Mouse (Mus musculus): ENCODE results near the gene Pick1. TPM values are rescaled to one million over a fixed set of nuclear protein-coding genes. Genes with fewer than 3 reads are reported as not detected.

Gene Pick1
- total RNA-seq, 2 experiments from 2014 or later = 26.9 to 30.9 TPM

DNA sequence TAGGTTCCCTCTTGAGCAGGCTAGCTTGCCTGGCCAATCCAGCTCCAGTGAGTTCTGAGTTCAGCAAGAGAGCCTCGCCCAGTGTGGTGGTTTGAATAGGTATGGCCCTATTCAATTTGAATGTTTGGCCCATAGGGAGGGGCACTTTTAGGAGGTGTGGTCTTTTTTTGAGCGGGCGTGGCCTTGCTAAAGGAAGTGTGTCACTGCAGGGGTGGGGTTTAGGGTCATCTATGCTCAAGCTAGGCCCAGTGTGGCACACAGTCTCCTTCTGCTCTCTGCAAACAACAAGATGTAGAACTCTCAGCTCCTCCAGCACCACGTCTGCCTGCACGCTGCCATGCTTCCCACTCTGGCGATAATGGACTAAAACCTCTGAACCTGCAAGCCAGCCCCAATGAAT is 34.8 kb downstream of the Pick1 start:
- no peak for DNase-seq
- intact Hi-C loops (cut with DNase I) = no loop called here

DNA sequence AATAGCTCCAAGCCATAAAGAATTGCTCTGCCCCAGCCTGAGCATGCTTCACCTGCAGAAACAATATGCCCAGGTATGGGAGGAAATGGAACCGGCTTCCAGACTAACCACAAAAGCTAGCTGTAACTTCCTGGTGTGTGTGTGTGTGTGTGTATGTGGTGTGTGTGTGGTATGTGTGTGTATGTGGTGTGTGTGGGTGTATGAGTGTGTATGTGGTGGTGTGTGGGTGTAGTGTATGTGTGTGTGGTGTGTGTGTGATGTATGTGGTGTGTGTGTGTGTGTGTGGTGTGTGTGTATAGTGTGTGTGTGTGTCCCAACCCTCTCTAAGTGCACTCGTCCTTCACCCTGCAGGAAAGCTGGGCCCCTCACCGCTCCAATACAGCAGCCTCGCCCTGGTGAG is 36.4 kb downstream of the Pick1 start:
- DNase-seq = no peak
- intact Hi-C loops (cut with DNase I) = no loop called here

DNA sequence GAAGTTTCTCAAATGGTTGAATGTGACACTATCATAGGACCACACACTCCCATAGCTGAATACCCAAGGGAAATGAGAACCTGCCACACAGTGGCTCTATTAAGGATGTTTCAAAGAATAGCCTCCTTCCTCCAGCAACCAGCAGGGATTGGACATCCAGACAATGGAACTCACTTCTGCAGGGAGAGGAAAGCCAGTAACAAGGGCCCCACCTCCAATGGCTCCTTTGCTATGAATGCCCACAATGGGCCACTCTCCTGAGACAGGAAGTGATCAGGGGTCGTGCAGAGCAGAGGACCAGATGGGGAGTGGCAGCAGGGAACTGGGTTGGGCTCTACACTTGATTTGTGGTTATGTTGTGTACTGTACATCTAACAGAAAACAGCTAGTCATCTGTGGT is 39.5 kb downstream of the Pick1 start:
- intact Hi-C loops (cut with DNase I) = no loop called here
- no peak for DNase-seq

DNA sequence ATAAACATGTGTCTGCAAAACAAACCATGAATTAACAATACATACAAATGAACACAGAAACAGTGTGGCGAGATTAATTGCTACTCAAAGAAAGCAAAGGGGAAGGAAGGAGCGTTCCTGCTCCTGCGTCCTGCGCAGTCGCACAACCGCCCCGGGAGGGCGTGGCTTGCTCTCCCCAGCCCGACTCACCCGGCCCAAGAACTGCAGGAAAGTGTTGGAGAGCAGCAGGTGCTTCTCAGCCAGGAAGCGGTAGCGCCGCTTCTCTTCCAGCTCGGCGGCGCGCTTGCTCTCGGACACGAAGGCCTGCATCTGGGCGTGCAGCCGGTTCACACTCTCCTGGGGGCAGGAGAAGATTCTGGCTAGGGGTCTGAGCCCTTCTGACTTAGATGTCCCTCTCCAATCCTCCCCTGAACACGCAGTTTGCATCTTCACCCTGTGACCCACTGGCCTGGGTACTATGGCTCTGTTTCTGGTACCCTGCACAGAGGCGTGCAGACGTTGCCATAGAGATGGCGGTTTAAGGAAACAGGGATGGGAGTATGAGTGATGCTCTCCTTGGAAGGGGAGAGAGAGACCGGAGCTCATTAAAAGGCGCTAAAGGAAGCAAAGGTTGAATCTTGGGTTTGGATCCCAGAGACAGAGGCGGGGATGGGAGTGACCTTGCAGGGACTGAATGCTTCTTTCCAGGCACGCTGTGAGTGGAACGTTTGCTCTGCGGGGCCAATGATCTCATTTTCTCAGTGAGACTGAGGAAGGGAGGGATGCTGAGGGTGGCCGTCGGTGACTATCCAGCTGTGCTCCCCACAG is 41.5 kb downstream of the Pick1 start:
- intact Hi-C loops (cut with DNase I) = no loop called here
- peak; percentile 54 to 65 for DNase-seq

DNA sequence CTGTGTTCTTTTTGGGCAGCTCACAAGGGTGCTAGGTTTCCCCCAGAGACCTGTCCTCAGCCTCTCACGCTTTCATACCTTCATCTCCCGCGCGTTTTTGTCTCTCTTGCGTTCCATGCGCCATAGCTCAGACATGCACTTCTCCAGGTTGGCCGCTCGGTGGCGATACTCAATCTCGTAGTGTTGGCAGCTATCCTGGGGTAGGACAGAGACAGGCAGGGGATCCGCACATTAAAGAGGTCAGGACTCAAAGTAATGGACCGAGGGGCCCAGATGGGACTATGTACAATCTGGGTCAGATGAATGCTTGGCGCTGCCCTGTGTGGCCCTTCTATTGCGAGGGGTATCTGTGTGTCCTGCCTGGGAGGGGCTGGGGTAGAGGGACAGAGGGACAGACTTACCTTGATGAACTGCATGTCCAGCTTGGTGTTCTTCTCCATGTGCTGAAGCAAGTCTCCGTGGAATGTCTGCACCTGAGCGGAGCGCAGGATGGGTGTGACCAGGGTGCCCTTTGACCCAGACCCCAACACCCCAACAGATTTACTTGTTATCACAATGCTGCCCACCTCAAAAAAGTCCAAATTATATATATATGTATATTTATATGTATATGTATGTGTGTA is 42.3 kb downstream of the Pick1 start:
- no peak for DNase-seq
- intact Hi-C loops (cut with DNase I) = no loop called here

DNA sequence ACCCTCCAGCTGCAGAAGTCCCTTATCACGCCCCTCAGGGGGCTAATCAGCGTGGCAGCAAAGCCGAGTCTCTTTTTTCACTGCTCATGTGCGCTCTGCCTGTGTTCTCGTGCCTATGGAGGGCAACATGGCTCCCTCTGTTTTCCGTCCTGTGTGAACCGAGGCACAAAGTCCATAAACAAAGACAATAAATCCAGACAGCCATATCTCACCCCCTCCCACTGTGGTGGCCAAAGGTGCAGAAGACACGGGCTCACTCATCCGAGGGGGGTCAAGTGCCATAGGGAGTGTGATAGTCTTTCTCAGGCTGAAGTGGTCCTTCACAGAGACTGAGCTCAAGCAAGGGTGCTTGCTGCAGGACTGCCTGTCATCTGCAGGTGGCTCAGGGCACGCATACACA is 44.0 kb downstream of the Pick1 start:
- intact Hi-C loops (cut with DNase I) = no loop called here

DNA sequence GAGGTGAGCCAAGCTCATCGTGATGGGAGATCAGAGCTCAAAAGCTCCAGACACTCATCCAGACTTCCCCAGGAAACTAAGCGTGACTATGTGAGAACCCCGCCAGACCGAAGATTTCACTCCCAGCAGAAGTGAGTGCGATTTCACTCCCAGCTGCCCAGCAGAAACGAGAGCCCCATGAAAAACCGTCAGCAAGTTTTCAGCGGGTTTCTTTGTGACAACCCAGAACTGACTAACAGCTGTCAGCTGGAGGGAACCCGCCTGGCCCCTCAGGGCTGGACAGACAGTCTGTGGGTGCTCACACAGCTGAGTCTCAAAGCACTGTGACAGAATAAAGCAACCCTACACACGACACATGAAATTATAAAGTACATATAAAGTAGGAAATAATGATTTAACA is 48.8 kb downstream of the Pick1 start:
- DNase-seq = no peak
- intact Hi-C loops (cut with DNase I) = no loop called here

More for the DNA sequence above, 44.0 kb downstream of the Pick1 start:
- DNase-seq = no peak

DNA sequence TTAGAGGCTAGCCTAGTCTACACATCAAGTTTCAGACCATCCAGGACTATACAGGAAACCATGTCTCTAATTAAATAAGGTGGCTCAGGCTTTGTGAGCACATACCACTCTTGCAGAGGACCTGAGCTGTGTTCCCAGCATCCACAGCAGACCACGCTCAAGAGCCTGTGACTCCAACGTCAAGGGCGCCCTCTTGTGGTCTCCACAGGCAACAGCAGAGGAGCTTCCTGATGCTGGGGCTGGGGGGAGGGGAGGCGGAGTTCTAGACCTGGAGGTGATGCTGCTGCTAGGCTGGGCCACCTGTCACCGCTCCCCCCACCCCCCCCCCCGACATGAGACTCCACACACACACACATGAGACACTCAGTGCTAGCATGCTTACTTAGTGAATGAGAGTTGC is 51.2 kb downstream of the Pick1 start:
- no peak for DNase-seq
- intact Hi-C loops (cut with DNase I) = no loop called here

DNA sequence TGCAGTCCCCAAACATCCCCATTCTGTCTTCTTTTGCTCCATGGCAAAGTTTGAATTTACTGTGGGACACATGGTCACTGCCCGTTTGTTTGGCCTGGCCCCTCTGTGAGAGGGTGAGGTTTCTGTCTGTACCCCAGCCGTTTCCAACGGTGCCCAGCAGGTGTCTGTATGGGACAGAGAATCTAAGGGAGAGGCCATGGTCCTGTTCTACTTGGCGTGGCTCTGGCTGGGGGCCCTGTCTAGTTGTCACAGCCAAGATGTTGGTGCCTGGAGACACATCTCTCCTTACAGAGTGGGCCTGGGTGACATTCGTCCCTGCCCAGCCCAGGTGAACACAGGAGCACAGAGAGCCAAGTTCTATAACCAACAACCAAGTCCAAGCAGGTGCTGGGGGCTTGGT is 51.9 kb downstream of the Pick1 start:
- DNase-seq = peak in 1 of 2 experiments; percentile 29
- intact Hi-C loops (cut with DNase I) = no loop called here

DNA sequence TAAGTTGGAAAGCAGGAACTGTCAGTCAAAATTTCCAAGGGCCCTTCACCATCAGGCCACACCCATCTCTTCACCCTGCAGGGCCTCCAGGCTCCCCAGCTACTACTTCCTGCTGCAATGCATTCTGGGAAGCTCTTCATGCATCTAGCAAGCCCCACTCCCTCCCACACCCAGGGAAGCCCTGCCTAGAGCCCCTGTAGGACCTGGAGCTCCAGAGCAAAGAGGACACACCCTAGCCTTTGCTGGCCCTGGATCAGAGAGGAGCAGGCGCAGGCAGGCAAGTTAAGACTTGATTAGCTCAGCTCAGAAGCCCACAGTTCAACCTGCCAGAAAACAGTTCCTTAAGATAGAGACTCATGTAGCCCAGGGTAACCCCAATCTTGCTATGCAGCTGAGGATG is 52.4 kb downstream of the Pick1 start:
- intact Hi-C loops (cut with DNase I) = no loop called here
- DNase-seq = no peak

DNA sequence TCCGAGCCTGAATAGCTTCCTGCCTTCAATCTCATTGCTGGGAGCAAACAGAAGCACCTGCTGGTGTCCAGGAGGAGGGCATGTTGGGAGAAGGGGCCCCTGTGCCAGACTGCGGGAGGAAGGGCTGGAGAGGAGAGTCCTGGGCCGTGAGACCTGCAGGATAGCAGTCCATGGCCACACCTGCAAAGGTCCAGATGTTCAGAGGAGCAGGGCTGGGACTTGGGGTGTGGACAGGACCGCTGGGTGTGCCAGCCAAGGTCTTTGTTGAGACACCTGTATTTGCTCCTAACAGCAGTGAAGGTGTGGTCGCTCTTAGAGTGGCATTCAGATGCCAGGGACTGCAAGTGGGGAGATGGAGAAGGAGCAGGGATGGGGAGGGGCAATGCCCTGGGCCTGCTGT is 53.5 kb downstream of the Pick1 start:
- intact Hi-C loops (cut with DNase I) = no loop called here
- no peak for DNase-seq

DNA sequence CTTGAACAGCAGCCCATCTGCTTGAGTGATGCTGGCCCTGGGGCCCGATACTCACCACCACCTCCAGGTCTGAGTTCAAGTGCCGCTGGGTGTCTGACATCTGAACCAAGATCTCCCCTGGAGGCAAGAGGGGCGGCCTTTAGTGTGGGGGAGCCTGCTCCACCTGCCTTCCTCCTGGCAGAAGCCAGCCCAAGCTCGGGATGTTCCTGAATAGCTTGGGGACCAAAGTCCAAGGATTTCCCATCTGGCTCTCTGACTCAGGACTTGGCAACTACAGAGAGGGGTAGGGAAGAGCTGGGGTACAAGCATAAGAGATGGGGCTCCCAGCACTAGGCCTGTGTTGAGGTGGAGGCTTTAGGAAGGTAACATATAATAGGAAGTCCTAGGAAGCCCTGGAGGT is 54.4 kb downstream of the Pick1 start:
- no peak for DNase-seq
- intact Hi-C loops (cut with DNase I) = no loop called here

DNA sequence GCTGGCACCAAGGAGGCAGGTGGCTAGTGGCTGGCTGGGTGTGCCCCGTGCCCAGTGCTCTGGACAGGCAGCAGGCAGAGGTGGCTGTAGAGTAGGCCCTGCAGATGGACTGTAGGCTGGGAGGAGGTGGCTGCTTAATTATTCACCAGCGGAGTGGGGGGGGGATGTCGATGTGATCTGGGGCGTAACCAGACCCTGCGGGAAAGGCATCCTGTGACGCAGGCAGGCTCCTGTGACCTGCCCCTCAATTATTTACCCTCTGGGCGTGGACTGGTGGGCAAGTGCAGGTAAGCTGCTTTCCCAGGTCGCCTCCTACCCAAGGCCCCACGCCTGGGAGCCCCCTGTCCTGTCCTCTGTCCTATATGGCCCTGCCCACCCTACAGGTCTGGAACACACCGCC is 56.4 kb downstream of the Pick1 start, which contains the start of gene Baiap2l2:
Gene Baiap2l2, minus strand, starts transcription at position 139 of the 400 bp plus-strand sequence.
- intact Hi-C loops (cut with DNase I) = no loop called here
- no peak for DNase-seq

DNA sequence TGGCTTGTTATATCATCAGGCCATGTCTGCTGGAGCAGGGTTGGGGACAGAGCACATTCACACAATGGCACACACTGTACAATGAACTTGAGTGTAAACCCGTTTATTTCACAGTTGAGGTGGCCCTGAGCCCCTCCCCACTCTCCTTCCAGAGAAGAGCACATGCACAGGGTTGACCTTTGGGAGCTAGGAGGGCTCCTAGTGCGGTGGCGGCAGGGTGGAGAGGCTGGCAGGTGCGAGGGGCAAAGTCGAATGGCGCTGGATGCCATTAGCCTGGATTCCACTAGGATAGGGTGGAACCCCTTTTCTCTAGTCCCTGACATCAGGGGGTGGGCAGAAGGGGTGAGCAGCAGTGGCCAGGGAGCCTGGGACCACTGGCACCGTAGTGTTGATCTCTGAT is 57.2 kb downstream of the Pick1 start:
- intact Hi-C loops (cut with DNase I) = no loop called here
- no peak for DNase-seq

DNA sequence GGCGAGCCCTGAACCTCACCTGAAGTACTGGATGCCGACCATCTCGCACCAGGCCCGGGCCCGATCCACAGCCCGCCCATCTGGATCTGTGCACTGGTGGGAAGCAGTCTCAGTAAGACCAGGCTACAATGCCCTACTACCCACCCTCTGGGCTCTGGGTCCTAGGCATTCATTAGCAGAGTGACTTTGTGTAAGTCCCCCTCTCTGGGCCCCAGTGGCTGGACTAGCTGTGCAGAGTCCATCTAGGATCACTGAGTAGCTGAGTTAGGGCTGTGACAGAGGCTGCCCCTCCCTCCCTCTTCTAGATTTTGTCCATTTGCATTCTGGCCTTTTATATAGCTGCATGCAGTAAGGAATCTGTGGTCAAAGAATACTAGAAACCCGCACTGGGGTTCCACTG is 58.1 kb downstream of the Pick1 start:
- DNase-seq = no peak
- intact Hi-C loops (cut with DNase I) = no loop called here

DNA sequence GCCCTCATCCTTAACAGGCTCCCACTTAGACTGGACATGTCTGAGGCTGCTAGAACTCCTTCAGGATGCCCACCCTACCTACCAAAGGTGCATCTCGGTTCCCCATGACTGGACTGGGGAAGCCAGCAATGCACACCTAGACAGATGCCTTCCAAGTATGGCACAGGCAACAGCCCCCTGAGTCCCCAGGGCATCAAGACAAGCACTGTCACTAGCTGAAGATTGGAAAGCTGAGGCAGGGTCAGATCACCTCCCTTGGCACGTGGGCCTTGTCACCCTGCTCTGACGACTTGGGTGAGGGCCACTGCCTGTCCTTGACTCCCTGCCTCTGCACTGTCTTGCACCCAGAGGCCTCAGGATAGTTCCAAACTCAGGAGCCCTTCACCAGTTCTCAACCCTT is 59.4 kb downstream of the Pick1 start:
- intact Hi-C loops (cut with DNase I) = no loop called here
- DNase-seq = no peak

DNA sequence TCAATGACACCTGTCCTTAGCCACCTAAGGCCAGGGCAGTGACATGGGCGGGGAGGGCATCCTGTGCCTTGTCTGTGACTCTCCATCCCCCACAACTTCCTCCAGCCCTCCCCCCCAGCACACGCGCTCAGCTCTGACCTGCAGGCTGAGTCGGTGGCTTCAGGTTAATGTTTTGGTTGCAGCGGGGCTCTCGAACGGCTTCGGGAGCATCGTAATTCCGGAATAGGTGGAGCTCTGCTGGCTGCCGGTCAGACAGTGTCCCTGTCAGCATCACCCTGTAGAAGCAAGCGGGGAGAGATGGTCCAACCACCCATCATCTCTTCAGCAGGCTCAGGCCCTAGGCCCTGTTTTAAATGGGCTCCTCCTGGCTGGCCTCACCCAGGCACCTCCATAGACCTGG is 60.5 kb downstream of the Pick1 start:
- DNase-seq = no peak
- intact Hi-C loops (cut with DNase I) = no loop called here

DNA sequence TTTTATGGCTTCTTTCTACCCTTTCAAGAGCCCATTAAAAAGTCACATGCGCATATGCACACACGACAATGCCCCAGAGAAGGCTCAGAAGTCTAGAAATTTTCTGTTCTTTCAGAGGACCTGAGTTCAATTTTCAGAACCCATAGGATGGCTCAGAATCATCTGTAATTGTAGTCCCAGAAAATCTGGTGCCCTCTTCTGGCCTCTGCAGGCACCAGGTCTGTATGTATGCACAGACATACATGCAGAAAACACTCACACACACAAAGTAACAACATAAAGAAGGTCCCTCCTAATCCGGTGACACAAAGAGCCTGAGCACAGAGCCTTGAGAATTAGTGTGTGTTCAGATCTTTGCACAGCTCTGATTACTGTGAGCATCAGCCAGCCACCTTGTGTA is 61.4 kb downstream of the Pick1 start:
- intact Hi-C loops (cut with DNase I) = no loop called here

DNA sequence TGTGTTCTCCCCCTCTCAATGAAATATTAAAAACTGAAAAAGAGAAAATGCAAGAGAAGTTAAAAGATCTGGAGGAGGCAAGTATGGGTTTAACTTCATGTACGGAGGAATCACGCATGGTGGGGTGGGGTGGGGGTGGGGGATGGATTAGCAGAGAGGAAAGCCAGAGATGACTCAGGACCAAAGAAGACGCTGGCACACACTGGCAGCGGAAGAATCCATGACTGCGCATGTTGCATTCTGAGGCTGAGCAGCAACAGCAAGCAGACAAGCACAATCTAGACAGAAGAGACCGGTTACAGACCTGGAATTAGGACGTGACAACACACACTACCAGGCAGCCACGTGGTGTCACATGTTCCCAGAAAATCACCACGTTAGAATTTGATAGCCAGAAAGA is 63.8 kb downstream of the Pick1 start:
- intact Hi-C loops (cut with DNase I) = no loop called here
- DNase-seq = no peak

More for the DNA sequence above, 61.4 kb downstream of the Pick1 start:
- DNase-seq = no peak

DNA sequence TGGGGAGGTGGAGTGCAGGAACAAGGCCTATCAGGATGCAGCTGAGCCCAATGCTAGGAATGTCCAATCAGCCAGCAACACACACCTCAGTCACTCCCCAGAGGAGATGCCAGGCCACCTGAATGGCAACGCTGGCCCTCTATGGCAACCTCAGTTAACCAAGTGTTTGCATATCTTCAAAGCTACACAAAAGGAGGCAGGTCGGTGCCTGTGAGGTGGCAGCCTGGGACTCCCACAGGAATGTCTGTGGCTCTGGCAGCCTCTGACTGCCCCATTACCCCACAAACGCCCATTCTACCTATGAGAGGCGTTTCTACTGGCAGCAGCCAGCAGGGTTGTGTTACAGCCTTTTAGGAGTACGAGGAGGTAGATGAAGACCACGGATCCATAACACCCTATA is 69.6 kb downstream of the Pick1 start:
- intact Hi-C loops (cut with DNase I) = no loop called here
- no peak for DNase-seq
